Mouse (Mus musculus): ENCODE results near the gene Pcyt2. TPM values are rescaled to one million over a fixed set of nuclear protein-coding genes. Genes with fewer than 3 reads are reported as not detected.

Gene Pcyt2
- polyA plus RNA-seq, 2 experiments = 101 to 247 TPM

DNA sequence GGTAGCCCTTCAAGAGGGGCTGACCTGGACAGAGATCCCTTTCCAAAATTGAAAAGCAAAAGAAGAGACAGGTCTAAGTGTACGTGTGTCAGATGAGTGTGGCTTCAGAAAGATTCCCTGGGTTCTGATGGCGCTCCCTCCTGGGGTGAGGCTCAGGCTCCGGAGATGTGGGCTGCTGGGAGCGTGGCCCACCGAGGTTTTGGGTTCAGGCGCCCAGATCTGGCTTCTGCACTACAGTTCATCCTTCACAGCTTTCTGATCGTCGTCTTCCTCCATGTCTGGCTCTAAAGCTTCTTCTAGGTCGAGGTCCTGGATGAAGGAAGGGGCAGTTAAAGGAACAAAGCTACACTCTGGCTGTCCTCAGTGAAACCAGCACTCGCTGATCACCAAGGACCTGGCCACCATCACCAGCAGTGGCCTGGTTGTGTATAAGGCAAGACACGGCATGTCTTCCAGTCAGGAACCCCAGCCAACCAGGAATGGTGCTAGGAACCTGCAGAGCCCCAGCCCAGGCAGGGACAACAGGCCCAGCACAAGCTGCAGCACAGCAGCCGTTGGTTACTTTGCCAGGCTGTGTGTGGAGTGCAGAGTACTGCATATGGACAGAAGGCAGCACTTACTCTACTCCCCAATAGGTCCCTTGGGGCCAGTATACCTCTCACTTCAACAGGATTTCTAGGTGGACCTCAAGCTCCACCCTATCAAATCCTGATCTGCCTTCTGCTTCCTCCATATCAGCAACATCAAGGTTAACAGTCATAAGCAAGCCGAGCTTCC is 56.6 kb downstream of the Pcyt2 start:
- 93% methylated on average over 13 of the region's 13 CpGs for WGBS
- no peak for DNase-seq (ENCODE audit: low spot score)
- H3K27me3 ChIP-seq (ENCODE audit: control insufficient read depth, insufficient read depth, low read length) = no peaks in the 10 kb centered on the region
- TF ChIP-seq POLR2A (IDR thresholded peaks at IDR 0.05; ENCODE audit: borderline replicate concordance, extremely low read depth, insufficient read depth, insufficient read length) = no peak
- no peak for ATAC-seq (ENCODE audit: low FRiP score, low read depth)
- H3K9me3 ChIP-seq (ENCODE audit: control insufficient read depth, low read length) = no peaks in the 10 kb centered on the region
- peaks cover 74% of the 10 kb centered on the region for H3K36me3 ChIP-seq (ENCODE audit: control insufficient read depth, insufficient read depth, low read length)
- no peak overlapping the region for H3K27ac ChIP-seq (replicated peaks; ENCODE audit: low read depth, low read length)
- no peak overlapping the region for H3K4me2 ChIP-seq (replicated peaks; ENCODE audit: low read depth, low read length, severe bottlenecking)
- no peak overlapping the region for H3K9ac ChIP-seq (ENCODE audit: low read depth, low read length, severe bottlenecking)
- no peak overlapping the region for H3K4me3 ChIP-seq (replicated peaks; ENCODE audit: low read length)
- no peaks in the 10 kb centered on the region for H3K4me1 ChIP-seq (ENCODE audit: control insufficient read depth, insufficient read depth, low read length)

Small RNA genes lying within 50 kb of the gene (microRNA-seq; reads per million reads assigned to microRNA genes)
- gene Mir6936 = 0.69 reads per million

Other genes starting within 250 kb of the Pcyt2 start
Only the 30 nearest of the 33 such genes appear.
- 0.20 and 0.23 TPM in 2 replicates for gene Tspan10, start 175.3 kb downstream of the Pcyt2 start, polyA plus RNA-seq (2012; rRNA removed)
- not detected in 2 replicates for gene Tspan10, start 175.3 kb downstream of the Pcyt2 start, polyA plus RNA-seq (2014; fragmentation: Nextera tagmentation; extraction: Ambion mirVana)
- 0.31 and 0.70 TPM in 2 replicates for gene Pde6g, start 164.4 kb downstream of the Pcyt2 start, polyA plus RNA-seq (2012; rRNA removed)
- not detected in 2 replicates for gene Pde6g, start 164.4 kb downstream of the Pcyt2 start, polyA plus RNA-seq (2014; fragmentation: Nextera tagmentation; extraction: Ambion mirVana)
- 12.3 and 14.7 TPM in 2 replicates for gene Oxld1, start 159.9 kb downstream of the Pcyt2 start, polyA plus RNA-seq (2012; rRNA removed)
- 12.8 and 14.3 TPM in 2 replicates for gene Oxld1, start 159.9 kb downstream of the Pcyt2 start, polyA plus RNA-seq (2014; fragmentation: Nextera tagmentation; extraction: Ambion mirVana)
- 42.1 and 43.0 TPM in 2 replicates for gene Ccdc137, start 159.8 kb downstream of the Pcyt2 start, polyA plus RNA-seq (2012; rRNA removed)
- 29.2 TPM in 2 replicates for gene Ccdc137, start 159.8 kb downstream of the Pcyt2 start, polyA plus RNA-seq (2014; fragmentation: Nextera tagmentation; extraction: Ambion mirVana)
- 45.2 and 52.7 TPM in 2 replicates for gene Arl16, start 150.3 kb downstream of the Pcyt2 start, polyA plus RNA-seq (2012; rRNA removed)
- 48.9 and 49.7 TPM in 2 replicates for gene Arl16, start 150.3 kb downstream of the Pcyt2 start, polyA plus RNA-seq (2014; fragmentation: Nextera tagmentation; extraction: Ambion mirVana)
- gene Mrpl12, start 133.3 kb downstream of the Pcyt2 start, polyA plus RNA-seq (2012; rRNA removed) = 87.0 and 101 TPM in 2 replicates
- gene Mrpl12, start 133.3 kb downstream of the Pcyt2 start, polyA plus RNA-seq (2014; fragmentation: Nextera tagmentation; extraction: Ambion mirVana) = 127 and 142 TPM in 2 replicates
- gene Slc25a10, start 126.1 kb downstream of the Pcyt2 start, polyA plus RNA-seq (2012; rRNA removed) = 54.4 and 75.1 TPM in 2 replicates
- 44.1 and 44.4 TPM in 2 replicates for gene Slc25a10, start 126.1 kb downstream of the Pcyt2 start, polyA plus RNA-seq (2014; fragmentation: Nextera tagmentation; extraction: Ambion mirVana)
- 11.2 and 15.0 TPM in 2 replicates for gene Gcgr, start 87.2 kb downstream of the Pcyt2 start, polyA plus RNA-seq (2012; rRNA removed)
- gene Gcgr, start 87.2 kb downstream of the Pcyt2 start, polyA plus RNA-seq (2014; fragmentation: Nextera tagmentation; extraction: Ambion mirVana) = 4.9 and 6.3 TPM in 2 replicates
- gene Mcrip1, start 68.2 kb downstream of the Pcyt2 start, polyA plus RNA-seq (2012; rRNA removed) = 203 and 265 TPM in 2 replicates
- gene Mcrip1, start 68.2 kb downstream of the Pcyt2 start, polyA plus RNA-seq (2014; fragmentation: Nextera tagmentation; extraction: Ambion mirVana) = 271 and 274 TPM in 2 replicates
- gene Ppp1r27, start 66.8 kb downstream of the Pcyt2 start, polyA plus RNA-seq (2012; rRNA removed) = 2.7 and 3.7 TPM in 2 replicates
- 3.3 and 3.5 TPM in 2 replicates for gene Ppp1r27, start 66.8 kb downstream of the Pcyt2 start, polyA plus RNA-seq (2014; fragmentation: Nextera tagmentation; extraction: Ambion mirVana)
- 569 and 645 TPM in 2 replicates for gene P4hb, start 44.7 kb downstream of the Pcyt2 start, polyA plus RNA-seq (2012; rRNA removed)
- 968 and 988 TPM in 2 replicates for gene P4hb, start 44.7 kb downstream of the Pcyt2 start, polyA plus RNA-seq (2014; fragmentation: Nextera tagmentation; extraction: Ambion mirVana)
- 610 and 750 TPM in 2 replicates for gene Arhgdia, start 36.3 kb downstream of the Pcyt2 start, polyA plus RNA-seq (2012; rRNA removed)
- 566 and 572 TPM in 2 replicates for gene Arhgdia, start 36.3 kb downstream of the Pcyt2 start, polyA plus RNA-seq (2014; fragmentation: Nextera tagmentation; extraction: Ambion mirVana)
- gene Alyref, start 19.6 kb downstream of the Pcyt2 start, polyA plus RNA-seq (2012; rRNA removed) = 96.8 and 143 TPM in 2 replicates
- 478 TPM in 2 replicates for gene Alyref, start 19.6 kb downstream of the Pcyt2 start, polyA plus RNA-seq (2014; fragmentation: Nextera tagmentation; extraction: Ambion mirVana)
- gene Anapc11, start 19.5 kb downstream of the Pcyt2 start, polyA plus RNA-seq (2012; rRNA removed) = 190 and 205 TPM in 2 replicates
- gene Anapc11, start 19.5 kb downstream of the Pcyt2 start, polyA plus RNA-seq (2014; fragmentation: Nextera tagmentation; extraction: Ambion mirVana) = 248 and 254 TPM in 2 replicates
- gene Npb, start 9.5 kb downstream of the Pcyt2 start, polyA plus RNA-seq (2012; rRNA removed) = 2.1 and 3.3 TPM in 2 replicates
- gene Npb, start 9.5 kb downstream of the Pcyt2 start, polyA plus RNA-seq (2014; fragmentation: Nextera tagmentation; extraction: Ambion mirVana) = 2.1 and 2.7 TPM in 2 replicates
- gene Sirt7, start 7.3 kb upstream of the Pcyt2 start, polyA plus RNA-seq (2012; rRNA removed) = 43.7 and 47.0 TPM in 2 replicates
- 27.5 and 28.9 TPM in 2 replicates for gene Sirt7, start 7.3 kb upstream of the Pcyt2 start, polyA plus RNA-seq (2014; fragmentation: Nextera tagmentation; extraction: Ambion mirVana)
- 56.9 and 67.7 TPM in 2 replicates for gene Mafg, start 15.7 kb upstream of the Pcyt2 start, polyA plus RNA-seq (2012; rRNA removed)
- gene Mafg, start 15.7 kb upstream of the Pcyt2 start, polyA plus RNA-seq (2014; fragmentation: Nextera tagmentation; extraction: Ambion mirVana) = 26.1 and 30.5 TPM in 2 replicates
- gene Pycr1, start 25.8 kb upstream of the Pcyt2 start, polyA plus RNA-seq (2012; rRNA removed) = 66.4 and 78.8 TPM in 2 replicates
- gene Pycr1, start 25.8 kb upstream of the Pcyt2 start, polyA plus RNA-seq (2014; fragmentation: Nextera tagmentation; extraction: Ambion mirVana) = 50.3 and 56.9 TPM in 2 replicates
- gene Myadml2, start 30.2 kb upstream of the Pcyt2 start, polyA plus RNA-seq (2012; rRNA removed) = 0.22 and 0.60 TPM in 2 replicates
- gene Myadml2, start 30.2 kb upstream of the Pcyt2 start, polyA plus RNA-seq (2014; fragmentation: Nextera tagmentation; extraction: Ambion mirVana) = 0.68 and 1.6 TPM in 2 replicates
- 12.8 and 17.7 TPM in 2 replicates for gene Notum, start 43.2 kb upstream of the Pcyt2 start, polyA plus RNA-seq (2012; rRNA removed)
- gene Notum, start 43.2 kb upstream of the Pcyt2 start, polyA plus RNA-seq (2014; fragmentation: Nextera tagmentation; extraction: Ambion mirVana) = 4.6 and 4.7 TPM in 2 replicates
- 73.9 and 88.6 TPM in 2 replicates for gene Aspscr1, start 55.0 kb upstream of the Pcyt2 start, polyA plus RNA-seq (2012; rRNA removed)
- gene Aspscr1, start 55.0 kb upstream of the Pcyt2 start, polyA plus RNA-seq (2014; fragmentation: Nextera tagmentation; extraction: Ambion mirVana) = 96.1 and 101 TPM in 2 replicates
- gene Cenpx, start 95.8 kb upstream of the Pcyt2 start, polyA plus RNA-seq (2012; rRNA removed) = 101 and 107 TPM in 2 replicates
- 159 and 161 TPM in 2 replicates for gene Cenpx, start 95.8 kb upstream of the Pcyt2 start, polyA plus RNA-seq (2014; fragmentation: Nextera tagmentation; extraction: Ambion mirVana)
- 91.3 and 98.3 TPM in 2 replicates for gene Lrrc45, start 96.0 kb upstream of the Pcyt2 start, polyA plus RNA-seq (2012; rRNA removed)
- gene Lrrc45, start 96.0 kb upstream of the Pcyt2 start, polyA plus RNA-seq (2014; fragmentation: Nextera tagmentation; extraction: Ambion mirVana) = 48.1 and 51.7 TPM in 2 replicates
- gene Rac3, start 103.5 kb upstream of the Pcyt2 start, polyA plus RNA-seq (2012; rRNA removed) = 90.1 and 95.1 TPM in 2 replicates
- 14.1 and 18.3 TPM in 2 replicates for gene Rac3, start 103.5 kb upstream of the Pcyt2 start, polyA plus RNA-seq (2014; fragmentation: Nextera tagmentation; extraction: Ambion mirVana)
- 18.5 and 21.4 TPM in 2 replicates for gene Dcxr, start 109.3 kb upstream of the Pcyt2 start, polyA plus RNA-seq (2012; rRNA removed)
- gene Dcxr, start 109.3 kb upstream of the Pcyt2 start, polyA plus RNA-seq (2014; fragmentation: Nextera tagmentation; extraction: Ambion mirVana) = 21.8 and 26.2 TPM in 2 replicates
- gene Cbr2, start 114.2 kb upstream of the Pcyt2 start, polyA plus RNA-seq (2012; rRNA removed) = 11.9 and 19.6 TPM in 2 replicates
- gene Cbr2, start 114.2 kb upstream of the Pcyt2 start, polyA plus RNA-seq (2014; fragmentation: Nextera tagmentation; extraction: Ambion mirVana) = 7.3 and 10.8 TPM in 2 replicates
- 1.8 and 1.9 TPM in 2 replicates for gene Hmga1b, start 144.9 kb upstream of the Pcyt2 start, polyA plus RNA-seq (2012; rRNA removed)
- gene Hmga1b, start 144.9 kb upstream of the Pcyt2 start, polyA plus RNA-seq (2014; fragmentation: Nextera tagmentation; extraction: Ambion mirVana) = 4.2 and 4.5 TPM in 2 replicates
- 61.0 and 79.7 TPM in 2 replicates for gene Rfng, start 166.3 kb upstream of the Pcyt2 start, polyA plus RNA-seq (2012; rRNA removed)
- 36.8 and 39.0 TPM in 2 replicates for gene Rfng, start 166.3 kb upstream of the Pcyt2 start, polyA plus RNA-seq (2014; fragmentation: Nextera tagmentation; extraction: Ambion mirVana)
- gene Gps1, start 166.3 kb upstream of the Pcyt2 start, polyA plus RNA-seq (2012; rRNA removed) = 236 and 273 TPM in 2 replicates
- gene Gps1, start 166.3 kb upstream of the Pcyt2 start, polyA plus RNA-seq (2014; fragmentation: Nextera tagmentation; extraction: Ambion mirVana) = 248 and 249 TPM in 2 replicates
- 55.3 and 55.8 TPM in 2 replicates for gene Dus1l, start 178.5 kb upstream of the Pcyt2 start, polyA plus RNA-seq (2012; rRNA removed)
- 60.2 and 63.4 TPM in 2 replicates for gene Dus1l, start 178.5 kb upstream of the Pcyt2 start, polyA plus RNA-seq (2014; fragmentation: Nextera tagmentation; extraction: Ambion mirVana)

Data from limb, embryonic 14.5 days (tissue).